Mouse (Mus musculus) embryo, embryonic 11.5 days (tissue): ENCODE measurements around the gene Grin2d.
"Not testable (repeated sequence)": the region's sequence is repeated elsewhere in the genome, so short reads cannot be mapped to it uniquely, and the experiment has no call there.

Experiments
- DNase-seq: peaks from one replicate; pipeline ENCODE4 v3.0.0-alpha.2; 2012; ENCODE audit warnings: low read depth, low spot score

Grin2d gene

GRCm38 (mm10) chr7:45878278-45878677, at the start of gene Grin2d:
Gene Grin2d, minus strand, starts transcription at chr7:45878378.
- DNase-seq = not testable (repeated sequence)

- DNase-seq = no peak
Observed at GRCm38 (mm10) chr7:45924429-45924816, 46.2 kb upstream of the Grin2d start.

GRCm38 (mm10) chr7:45923762-45924428, 45.7 kb upstream of the Grin2d start, which contains the start of gene Ccdc114:
Gene Ccdc114, plus strand, starts transcription at chr7:45924072.
- no peak for DNase-seq

- DNase-seq = peak; percentile 90
Observed at GRCm38 (mm10) chr7:45922928-45923761, 45.0 kb upstream of the Grin2d start.

GRCm38 (mm10) chr7:45921950-45922600, 43.9 kb upstream of the Grin2d start:
- DNase-seq = no peak

- no peak for DNase-seq
Observed at GRCm38 (mm10) chr7:45921242-45921621, 43.1 kb upstream of the Grin2d start, which contains the start of gene Emp3. Gene Emp3, minus strand, starts transcription at chr7:45921404.

GRCm38 (mm10) chr7:45920583-45921241, 42.5 kb upstream of the Grin2d start:
- no peak for DNase-seq

- DNase-seq = no peak
Observed at GRCm38 (mm10) chr7:45919761-45920160, 41.6 kb upstream of the Grin2d start.

- no peak for DNase-seq
Observed at GRCm38 (mm10) chr7:45919083-45919671, 41.0 kb upstream of the Grin2d start.

- no peak for DNase-seq
Observed at GRCm38 (mm10) chr7:45917926-45918325, 39.7 kb upstream of the Grin2d start.

GRCm38 (mm10) chr7:45917004-45917704, 39.0 kb upstream of the Grin2d start:
- no peak for DNase-seq

GRCm38 (mm10) chr7:45916056-45917003, 38.2 kb upstream of the Grin2d start:
- DNase-seq = peak; percentile 78

- DNase-seq = no peak
Observed at GRCm38 (mm10) chr7:45915011-45915410, 36.8 kb upstream of the Grin2d start.

- no peak for DNase-seq
Observed at GRCm38 (mm10) chr7:45914067-45914466, 35.9 kb upstream of the Grin2d start.

- DNase-seq = no peak
Observed at GRCm38 (mm10) chr7:45909145-45909544, 31.0 kb upstream of the Grin2d start.

- DNase-seq = no peak
Observed at GRCm38 (mm10) chr7:45908384-45908783, 30.2 kb upstream of the Grin2d start.

GRCm38 (mm10) chr7:45906622-45907021, 28.4 kb upstream of the Grin2d start:
- no peak for DNase-seq

- DNase-seq = no peak
Observed at GRCm38 (mm10) chr7:45902481-45903002, 24.4 kb upstream of the Grin2d start.

GRCm38 (mm10) chr7:45901562-45901961, 23.4 kb upstream of the Grin2d start:
- no peak for DNase-seq
